Mouse (Mus musculus) cerebellum, adult 2 months (tissue): ENCODE results near the gene Cxcr2.

Experiments used
- CTCF ChIP-seq: fragments of 200-500 bp; IDR thresholded peaks from 2 replicates; pipeline ENCODE4 v1.5.1; 2011; ENCODE audit warnings: low read depth, mild to moderate bottlenecking, control low read depth, low read length, moderate library complexity, borderline replicate concordance; ENCODE audit not compliant: insufficient read depth
- POLR2A ChIP-seq: fragments of 200-500 bp; IDR thresholded peaks from 2 replicates; pipeline ENCODE4 v1.6.1; 2011; ENCODE audit warnings: low read length, control low read depth, borderline replicate concordance; ENCODE audit not compliant: insufficient read depth

- TF ChIP-seq CTCF: no peak
- TF ChIP-seq POLR2A: no peak
Observed at GRCm38 (mm10) chr1:74151091-74151490, 2.7 kb upstream of the Cxcr2 start.
